Mouse (Mus musculus) heart, postnatal 0 days (tissue): ENCODE data around the gene Ppp4r3b. TPM values are rescaled to one million over a fixed set of nuclear protein-coding genes. Genes with fewer than 3 reads are reported as not detected.

Experiments
- ATAC-seq: fragments of 200-750 bp; cut with Nextera tagmentation; 2 replicates; pipeline ENCODE4 v1.8.0; 2017; ENCODE audit warnings: low read depth, moderate number of reproducible peaks, moderate library complexity; ENCODE audit not compliant: insufficient read depth
- DNase-seq: peaks from one replicate; pipeline ENCODE4 v3.0.0-alpha.2; 2016; ENCODE audit warnings: low spot score
- H3K27ac ChIP-seq: fragments of 300-500 bp; sonication (generic); 2 replicates; pipeline ENCODE4 v1.5.1; 2014; ENCODE audit warnings: low read depth, mild to moderate bottlenecking
- H3K27me3 ChIP-seq: fragments of 300-500 bp; sonication (generic); 2 replicates; pipeline ENCODE4 v1.6.1; 2014; ENCODE audit warnings: low read length, mixed read lengths; ENCODE audit not compliant: control insufficient read depth, insufficient read depth
- H3K36me3 ChIP-seq: fragments of 300-500 bp; sonication (generic); replicated peaks from 2 replicates; pipeline ENCODE4 v1.6.1; 2014; ENCODE audit warnings: low read length, mixed read lengths; ENCODE audit not compliant: control insufficient read depth, insufficient read depth
- H3K4me1 ChIP-seq: fragments of 300-500 bp; sonication (generic); 2 replicates; pipeline ENCODE4 v1.6.1; 2014; ENCODE audit warnings: antibody characterized with exemption; ENCODE audit not compliant: control insufficient read depth, insufficient read depth
- H3K4me2 ChIP-seq: fragments of 300-500 bp; sonication (generic); 2 replicates; pipeline ENCODE4 v1.6.1; 2014; ENCODE audit warnings: low read depth, mild to moderate bottlenecking, low read length, moderate library complexity
- H3K4me3 ChIP-seq: fragments of 300-500 bp; sonication (generic); 2 replicates; pipeline ENCODE4 v1.5.1; 2014; ENCODE audit warnings: low read depth, low read length
- H3K9ac ChIP-seq: fragments of 300-500 bp; sonication (generic); replicated peaks from 2 replicates; pipeline ENCODE4 v1.6.1; 2014; ENCODE audit warnings: low read depth, low read length, mixed read lengths
- H3K9me3 ChIP-seq: fragments of 300-500 bp; sonication (generic); replicated peaks from 2 replicates; pipeline ENCODE4 v1.6.1; 2016; ENCODE audit warnings: low read length; ENCODE audit not compliant: control insufficient read depth
- CTCF ChIP-seq: IDR thresholded peaks from 2 replicates; pipeline ENCODE4 v1.5.1; 2016; ENCODE audit warnings: antibody characterized with exemption, control low read depth, low read depth
- EP300 ChIP-seq: IDR thresholded peaks from 2 replicates; pipeline ENCODE4 v1.6.1; 2016; ENCODE audit warnings: antibody characterized with exemption, low read depth
- WGBS: fragments of 180-500 bp; shearing (Covaris S2); extraction: QIAGEN DNeasy Blood & Tissue Kit; methylation state at CpG from one replicate; pipeline ENCODE4 v1.1.7; 2014; 5-methylcytosine and 5-hydroxymethylcytosine counted together
- polyA plus RNA-seq: library from polyadenylated mRNA; unstranded; fragments of >200 nt; fragmentation: Nextera tagmentation; extraction: Ambion mirVana; gene quantifications from 2 replicates; pipeline ENCODE4 v1.2.1, GENCODE M21; 2015
- total RNA-seq: library from RNA; depleted of rRNA; stranded (reverse); fragments of >200 nt; gene quantifications from 2 replicates; pipeline ENCODE4 v1.2.3, GENCODE M21; 2014; ENCODE audit warnings: low replicate concordance

Ppp4r3b gene
- total and polyA plus RNA-seq, 2 experiments from 2014 or later: 18.7 to 31.9 TPM

GRCm38 (mm10) chr11:29219055-29219454, 46.4 kb downstream of the Ppp4r3b start:
- no peaks in the 10 kb centered on the region for H3K27me3 ChIP-seq
- no peak overlapping the region for H3K4me3 ChIP-seq
- no peak overlapping the region for H3K27ac ChIP-seq
- no peak overlapping the region for H3K4me2 ChIP-seq
- no peak overlapping the region for H3K9ac ChIP-seq
- ATAC-seq (no peak), DNase-seq (no peak)
- TF ChIP-seq EP300 (no peak), CTCF (no peak)
- H3K4me1 ChIP-seq: no peaks in the 10 kb centered on the region
- H3K36me3 ChIP-seq: peaks cover 70% of the 10 kb centered on the region
- no peaks in the 10 kb centered on the region for H3K9me3 ChIP-seq

- H3K27me3 ChIP-seq: no peaks in the 10 kb centered on the region
- 23% methylated on average over 5 of the region's 5 CpGs for WGBS
- DNase-seq (no peak), ATAC-seq (no peak)
- no peak overlapping the region for H3K4me3 ChIP-seq
- H3K9me3 ChIP-seq: no peaks in the 10 kb centered on the region
- H3K4me2 ChIP-seq: no peak overlapping the region
- H3K9ac ChIP-seq: no peak overlapping the region
- H3K27ac ChIP-seq: no peak overlapping the region
- TF ChIP-seq CTCF (no peak), EP300 (no peak)
- H3K36me3 ChIP-seq: peaks cover 59% of the 10 kb centered on the region
- no peaks in the 10 kb centered on the region for H3K4me1 ChIP-seq
Observed at GRCm38 (mm10) chr11:29222310-29222709, 49.6 kb downstream of the Ppp4r3b start.

- TF ChIP-seq EP300: no peak
- no peak for TF ChIP-seq CTCF
- H3K4me2 ChIP-seq: no peak overlapping the region
- ATAC-seq: no peak
- no peaks in the 10 kb centered on the region for H3K4me1 ChIP-seq
- no peak overlapping the region for H3K9ac ChIP-seq
- H3K9me3 ChIP-seq: no peaks in the 10 kb centered on the region
- no peaks in the 10 kb centered on the region for H3K27me3 ChIP-seq
- no peak for DNase-seq
- H3K4me3 ChIP-seq: no peak overlapping the region
- H3K36me3 ChIP-seq: peaks cover 66% of the 10 kb centered on the region
- no peak overlapping the region for H3K27ac ChIP-seq
- 81% methylated on average over 2 of the region's 2 CpGs for WGBS
Observed at GRCm38 (mm10) chr11:29224754-29225153, 52.1 kb downstream of the Ppp4r3b start.

- TF ChIP-seq CTCF (no peak), EP300 (no peak)
- H3K36me3 ChIP-seq: peaks cover 57% of the 10 kb centered on the region
- no peak overlapping the region for H3K9ac ChIP-seq
- no peaks in the 10 kb centered on the region for H3K4me1 ChIP-seq
- 94% methylated on average over 2 of the region's 2 CpGs for WGBS
- ATAC-seq (no peak), DNase-seq (no peak)
- H3K4me2 ChIP-seq: no peak overlapping the region
- H3K4me3 ChIP-seq: no peak overlapping the region
- no peaks in the 10 kb centered on the region for H3K9me3 ChIP-seq
- no peak overlapping the region for H3K27ac ChIP-seq
- no peaks in the 10 kb centered on the region for H3K27me3 ChIP-seq
Observed at GRCm38 (mm10) chr11:29228957-29229356, 56.3 kb downstream of the Ppp4r3b start.

- Histone ChIP-seq H3K9ac (no peak overlapping the region), H3K27me3 (no peaks in the 10 kb centered on the region), H3K27ac (no peak overlapping the region), H3K9me3 (no peaks in the 10 kb centered on the region), H3K36me3 (peaks cover 34% of the 10 kb centered on the region; the same call in 1 of the 2 replicates), H3K4me3 (no peak overlapping the region), H3K4me2 (no peak overlapping the region), H3K4me1 (no peaks in the 10 kb centered on the region)
- DNase-seq (no peak), ATAC-seq (no peak)
- TF ChIP-seq EP300: no peak
- TF ChIP-seq CTCF: no peak
- WGBS: 73% methylated on average over 1 of the region's 1 CpGs
Observed at GRCm38 (mm10) chr11:29233569-29233968, 60.9 kb downstream of the Ppp4r3b start.

GRCm38 (mm10) chr11:29237364-29237763, 64.7 kb downstream of the Ppp4r3b start:
- H3K4me3 ChIP-seq: no peak overlapping the region
- H3K9me3 ChIP-seq: no peaks in the 10 kb centered on the region
- DNase-seq (no peak), ATAC-seq (no peak)
- no peak overlapping the region for H3K4me2 ChIP-seq
- no peaks in the 10 kb centered on the region for H3K27me3 ChIP-seq
- H3K9ac ChIP-seq: no peak overlapping the region
- no peaks in the 10 kb centered on the region for H3K4me1 ChIP-seq
- no peak for TF ChIP-seq CTCF
- H3K36me3 ChIP-seq: peaks cover 19% of the 10 kb centered on the region
- no peak overlapping the region for H3K27ac ChIP-seq
